Mouse (Mus musculus) neutrophil, adult 5-6 weeks (primary cell): ENCODE data around the gene Rad54l. TPM values are rescaled to one million over a fixed set of nuclear protein-coding genes. Genes with fewer than 3 reads are reported as not detected.

Source experiments
- ATAC-seq: fragments of 151-379, 151-347 bp; 2 replicates; pipeline ENCODE4 v1.8.0; 2017; ENCODE audit warnings: mild to moderate bottlenecking, moderate TSS enrichment; ENCODE audit not compliant: insufficient number of reproducible peaks, poor library complexity, low FRiP score, severe bottlenecking; ENCODE audit errors: extremely low read depth
- total RNA-seq: library from RNA; stranded (forward); fragments of 200-1000 nt; gene quantifications from 2 replicates; pipeline ENCODE4 v1.2.3, GENCODE M21; 2017

Gene Rad54l
- total RNA-seq, 1 experiment from 2014 or later, result 0.93 TPM

GRCm38 (mm10) chr4:116143317-116143811 is 19.9 kb upstream of the Rad54l start:
- peak; percentile 15; the same call in 1 of the 2 replicates for ATAC-seq

- ATAC-seq, result no peak
These were observed 18.8 kb upstream of the Rad54l start for GRCm38 (mm10) chr4:116142269-116142668.

GRCm38 (mm10) chr4:116141736-116142135 is 18.2 kb upstream of the Rad54l start:
- no peak for ATAC-seq

GRCm38 (mm10) chr4:116140801-116141574 is 17.5 kb upstream of the Rad54l start:
- ATAC-seq, result no peak

- peak; percentile 69 for ATAC-seq
These were observed 14.0 kb upstream of the Rad54l start for GRCm38 (mm10) chr4:116137421-116137996.

- ATAC-seq, result peak; percentile 57
These were observed 11.5 kb upstream of the Rad54l start for GRCm38 (mm10) chr4:116134990-116135389.

GRCm38 (mm10) chr4:116133126-116133525 is 9.6 kb upstream of the Rad54l start:
- ATAC-seq, result no peak

- ATAC-seq, result no peak
These were observed 4.5 kb upstream of the Rad54l start for GRCm38 (mm10) chr4:116127956-116128355.

GRCm38 (mm10) chr4:116125803-116126386 is 2.4 kb upstream of the Rad54l start:
- no peak for ATAC-seq

GRCm38 (mm10) chr4:116122762-116123161 is 728 bp downstream of the Rad54l start:
- ATAC-seq, result no peak

- ATAC-seq, result no peak
These were observed 12.0 kb downstream of the Rad54l start for GRCm38 (mm10) chr4:116111486-116111885.

GRCm38 (mm10) chr4:116110695-116111094 is 12.8 kb downstream of the Rad54l start:
- ATAC-seq, result no peak

- no peak for ATAC-seq
These were observed 18.2 kb downstream of the Rad54l start for GRCm38 (mm10) chr4:116105278-116105677.

- ATAC-seq, result no peak
These were observed 22.5 kb downstream of the Rad54l start for GRCm38 (mm10) chr4:116100959-116101358.

- ATAC-seq, result no peak
These were observed 26.3 kb downstream of the Rad54l start for GRCm38 (mm10) chr4:116097211-116097610.

GRCm38 (mm10) chr4:116096291-116096690 is 27.2 kb downstream of the Rad54l start:
- no peak for ATAC-seq

- ATAC-seq, result no peak
These were observed 34.8 kb downstream of the Rad54l start for GRCm38 (mm10) chr4:116088510-116089249.

GRCm38 (mm10) chr4:116077240-116078095 is 46.0 kb downstream of the Rad54l start:
- no peak for ATAC-seq
